Mouse (Mus musculus) adrenal gland, postnatal 4 days (tissue): Measurements from ENCODE around the gene Chrm3. TPM values are rescaled to one million over a fixed set of nuclear protein-coding genes. Genes with fewer than 3 reads are reported as not detected.

Experiments
- microRNA-seq: library from miRNA; unstranded; fragments of <30 nt; microRNA quantifications from one replicate; pipeline ENCODE4 v1.2.0, GENCODE M21; 2021
- total RNA-seq, 2 experiments: library from RNA; stranded (reverse); gene quantifications; 2 replicates each; pipeline ENCODE4 v1.2.3; 2021

Gene Chrm3
- total RNA-seq, 2 experiments from 2014 or later = 2.6 to 3.9 TPM

Small RNA genes within 50 kb of the gene (microRNA-seq; reads per million reads assigned to microRNA genes)
- gene Gm24187 = not detected
